Mouse (Mus musculus) embryonic fibroblast, embryonic 13.5 days (primary cell): ENCODE data around the gene Usp24.

Experiments
- CTCF ChIP-seq: IDR thresholded peaks from 2 replicates; pipeline ENCODE4 v1.5.1; 2011; ENCODE audit warnings: mild to moderate bottlenecking, control low read depth, low read length, moderate library complexity, borderline replicate concordance; ENCODE audit not compliant: insufficient read depth
- POLR2A ChIP-seq: IDR thresholded peaks from 2 replicates; pipeline ENCODE4 v1.6.1; 2011; ENCODE audit warnings: low read depth, mild to moderate bottlenecking, control low read depth, low read length, moderate library complexity

GRCm38 (mm10) chr4:106426286-106426685, 110.3 kb downstream of the Usp24 start:
- TF ChIP-seq POLR2A (no peak), CTCF (peak; percentile 16; the same call in 1 of the 2 replicates)
